22 mouse cellular contexts compared by ENCODE assay signal in genomic region chr19:8716767-8717475, GRCm38 (mm10). TPM values are rescaled to one million over a fixed set of nuclear protein-coding genes. Genes with fewer than 3 reads are reported as not detected.
A peak's percentile ranks its signal among the peaks of the same experiment; 100 is the strongest.
DNase-seq lines count a peak whose midpoint lies in the region; ATAC-seq and TF ChIP-seq lines count a peak whose summit lies in the region.
"Had no signal": no experiment of that assay in that cellular context is flagged by ENCODE, and none has a peak within 500 bp of the region (broad histone marks: within the 10 kb centered on the region; RNA-seq: fewer than 3 reads in every experiment).

No protein-coding gene starts in this region.

- H3K79me2 ChIP-seq in CH12.LX (replicated peaks; ENCODE audit: control insufficient read depth, extremely low read depth, insufficient read depth, poor library complexity, severe bottlenecking): peaks cover 16% of the 10 kb centered on the region

- no peaks in the 10 kb centered on the region for H3K27me3 ChIP-seq in erythroblast, embryonic 14.5 days (ENCODE audit: control insufficient read depth)
- no peaks in the 10 kb centered on the region for H3K27me3 ChIP-seq in CH12.LX (replicated peaks)
- H3K27me3 ChIP-seq in liver, postnatal 0 days (ENCODE audit: insufficient read depth, low read length): no peaks in the 10 kb centered on the region
- H3K27me3 ChIP-seq in forebrain, embryonic 16.5 days (replicated peaks; ENCODE audit: control insufficient read depth, insufficient read depth, low read length): no peaks in the 10 kb centered on the region
- H3K27me3 ChIP-seq: embryonic facial prominence, embryonic 15.5 days; heart, embryonic 15.5 days; limb, embryonic 13.5 days had no signal

- peaks cover 24% of the 10 kb centered on the region for H3K36me3 ChIP-seq in erythroblast, embryonic 14.5 days (ENCODE audit: control insufficient read depth)
- H3K36me3 ChIP-seq in CH12.LX (replicated peaks in 1 of 2; ENCODE audit: control insufficient read depth in 1 of 2, insufficient read depth in 1 of 2, low read length in 1 of 2): peaks cover 0 to 8% of the 10 kb centered on the region in 2 experiments
- H3K36me3 ChIP-seq in liver, postnatal 0 days (replicated peaks; ENCODE audit: insufficient read depth, low read length): peaks cover 2% of the 10 kb centered on the region
- H3K36me3 ChIP-seq in forebrain, embryonic 16.5 days (ENCODE audit: control insufficient read depth, insufficient read depth): no peaks in the 10 kb centered on the region
- H3K36me3 ChIP-seq: embryonic facial prominence, embryonic 15.5 days; heart, embryonic 15.5 days; limb, embryonic 13.5 days had no signal

- no peak overlapping the region for H3K9ac ChIP-seq in CH12.LX (ENCODE audit: insufficient read depth, low read depth)
- no peak overlapping the region for H3K9ac ChIP-seq in liver, postnatal 0 days (replicated peaks)
- no peak overlapping the region for H3K9ac ChIP-seq in forebrain, embryonic 16.5 days (replicated peaks; ENCODE audit: low read depth, low read length)
- H3K9ac ChIP-seq: embryonic facial prominence, embryonic 15.5 days; heart, embryonic 15.5 days; limb, embryonic 13.5 days had no signal

- peaks cover 76% of the 10 kb centered on the region for H3K4me1 ChIP-seq in erythroblast, embryonic 14.5 days (ENCODE audit: control insufficient read depth)
- H3K4me1 ChIP-seq in CH12.LX (ENCODE audit: control insufficient read depth in 1 of 2, insufficient read depth in 2 of 2): peaks cover 0 to 53% of the 10 kb centered on the region in 2 experiments; a peak in 2 of 4 replicates
- H3K4me1 ChIP-seq in liver, postnatal 0 days (ENCODE audit: insufficient read depth): peaks cover 27% of the 10 kb centered on the region
- peaks cover 25% of the 10 kb centered on the region for H3K4me1 ChIP-seq in forebrain, embryonic 16.5 days (replicated peaks; ENCODE audit: control insufficient read depth, insufficient read depth, low read length)

- no peak for TF ChIP-seq RAD21 in CH12.LX (IDR thresholded peaks at IDR 0.05; ENCODE audit: low read depth, low read length)

- no peak overlapping the region for H3K4me2 ChIP-seq in CH12.LX (ENCODE audit: insufficient read depth, low read depth, poor library complexity, severe bottlenecking)
- peak overlapping the region; percentile 24; the same call in 1 of the 2 replicates for H3K4me2 ChIP-seq in liver, postnatal 0 days (ENCODE audit: low read depth, low read length)
- no peak overlapping the region for H3K4me2 ChIP-seq in forebrain, embryonic 16.5 days (ENCODE audit: low read length)
- H3K4me2 ChIP-seq: embryonic facial prominence, embryonic 15.5 days; heart, embryonic 15.5 days; limb, embryonic 13.5 days had no signal

- dilution Hi-C loops in CH12.LX (cut with MboI; ENCODE audit: extremely low pct_ligation_motif_present, extremely low pct_unique_long_range_greater_than_20kb, low sequenced_read_pairs): no loop called here

- DNase-seq in CH12.LX (ENCODE audit: extremely low read depth): no peak
- DNase-seq in R1 (ENCODE audit: low read depth, low spot score): peak; percentile 77
- DNase-seq in liver, postnatal 0 days: no peak
- DNase-seq in embryo, embryonic 10 days (ENCODE audit: low spot score): no peak
- DNase-seq: adrenal gland, postnatal 14 days; cerebellum, adult 11-12 months; cerebellum, postnatal 25 days; gastrocnemius, postnatal 10 days; heart, adult 2 months; kidney, adult 11 months; kidney, postnatal 10 days; thymus, postnatal 14 days had no signal

- H3K9me3 ChIP-seq in erythroblast, embryonic 14.5 days (ENCODE audit: control insufficient read depth, low read length): no peaks in the 10 kb centered on the region
- H3K9me3 ChIP-seq in CH12.LX (replicated peaks; ENCODE audit: low read length): no peaks in the 10 kb centered on the region
- no peaks in the 10 kb centered on the region for H3K9me3 ChIP-seq in liver, postnatal 0 days (ENCODE audit: low read length)
- no peaks in the 10 kb centered on the region for H3K9me3 ChIP-seq in forebrain, embryonic 16.5 days (ENCODE audit: control insufficient read depth, low read length)
- H3K9me3 ChIP-seq: embryonic facial prominence, embryonic 15.5 days; heart, embryonic 15.5 days; limb, embryonic 13.5 days had no signal

- 65% methylated on average over 8 of the region's 10 CpGs for WGBS in liver, postnatal 0 days (ENCODE audit: insufficient replicate concordance)
- WGBS in forebrain, embryonic 16.5 days: 78% methylated on average over 8 of the region's 10 CpGs

- TF ChIP-seq CTCF in CH12.LX (conservative IDR thresholded peaks at IDR 0.05 in 1 of 2, IDR thresholded peaks at IDR 0.05 in 1 of 2; ENCODE audit: low read depth in 2 of 2, low read length in 2 of 2): no peak
- TF ChIP-seq CTCF in liver, postnatal 0 days (IDR thresholded peaks at IDR 0.05; ENCODE audit: low read depth): no peak

- ATAC-seq in erythroblast, adult 5-6 weeks (replicated peaks; ENCODE audit: low FRiP score, poor library complexity, severe bottlenecking): no peak
- no peak for ATAC-seq in liver, postnatal 0 days
- no peak for ATAC-seq in forebrain, embryonic 16.5 days
- ATAC-seq: hindbrain, embryonic 16.5 days; midbrain, embryonic 16.5 days had no signal

- TF ChIP-seq POLR2A in CH12.LX (IDR thresholded peaks at IDR 0.05; ENCODE audit: low read depth, low read length): no peak

- no peak overlapping the region for H3K27ac ChIP-seq in CH12.LX (ENCODE audit: insufficient read depth, low read depth)
- peak overlapping the region; percentile 44 for H3K27ac ChIP-seq in liver, postnatal 0 days (ENCODE audit: low read depth)
- H3K27ac ChIP-seq in forebrain, embryonic 16.5 days (ENCODE audit: low read length): no peak overlapping the region
- H3K27ac ChIP-seq: embryonic facial prominence, embryonic 15.5 days; heart, adult 2 months; heart, embryonic 15.5 days; limb, embryonic 13.5 days had no signal

- peak overlapping the region; percentile 12 for H3K4me3 ChIP-seq in erythroblast, embryonic 14.5 days (replicated peaks)
- H3K4me3 ChIP-seq in CH12.LX (replicated peaks in 1 of 3; ENCODE audit: low read depth in 2 of 3, low read length in 2 of 3, poor library complexity in 1 of 3): no peak overlapping the region
- H3K4me3 ChIP-seq in liver, postnatal 0 days (ENCODE audit: low read depth, low read length): no peak overlapping the region
- H3K4me3 ChIP-seq in forebrain, embryonic 16.5 days (replicated peaks; ENCODE audit: low read length): no peak overlapping the region
- H3K4me3 ChIP-seq: embryonic facial prominence, embryonic 15.5 days; heart, adult 2 months; heart, embryonic 15.5 days; limb, embryonic 13.5 days had no signal

- in situ Hi-C loops in CH12.LX (cut with MboI; ENCODE audit: low pct_ligation_motif_present, low pct_unique_long_range_greater_than_20kb, low sequenced_read_pairs): no loop called here

- no peak for TF ChIP-seq EP300 in CH12.LX (IDR thresholded peaks at IDR 0.05; ENCODE audit: low read length)
- no peak for TF ChIP-seq EP300 in liver, postnatal 0 days (IDR thresholded peaks at IDR 0.05; ENCODE audit: low read depth)

RNA-seq across cellular contexts. Expression of gene Slc3a2, which starts 6.2 kb away (rescaled TPM):
- polyA plus RNA-seq in erythroblast, embryonic 14.5 days (2012): 33.5 and 37.4 TPM in 2 replicates
- total RNA-seq in erythroblast, adult 5-6 weeks (2015; ENCODE audit: low replicate concordance): 150 and 218 TPM in 2 replicates
- total RNA-seq in erythroblast, adult 5-6 weeks (2017; ENCODE audit: low replicate concordance): 337 and 409 TPM in 2 replicates
- total RNA-seq in CH12.LX (2012; rRNA removed) (177 and 269 TPM in 2 replicates), CH12.LX (2014; rRNA removed) (251 and 284 TPM in 2 replicates)
- 432 and 478 TPM in 2 replicates for polyA plus RNA-seq in CH12.LX (2012; ENCODE audit: insufficient read length, low read depth)
- polyA plus RNA-seq in liver, postnatal 0 days (2015; fragmentation: Nextera tagmentation; extraction: Ambion mirVana): 64.4 and 68.0 TPM in 2 replicates
- polyA plus RNA-seq in forebrain, embryonic 16.5 days (2015; fragmentation: Nextera tagmentation; extraction: Ambion mirVana): 186 TPM in 2 replicates

RNA-seq across cellular contexts. Expression of gene Wdr74, which starts 18.7 kb away (rescaled TPM):
- 1.7 and 2.5 TPM in 2 replicates for polyA plus RNA-seq in erythroblast, embryonic 14.5 days (2012)
- 7.9 and 61.9 TPM in 2 replicates for total RNA-seq in erythroblast, adult 5-6 weeks (2015; ENCODE audit: low replicate concordance)
- 15.3 and 18.3 TPM in 2 replicates for total RNA-seq in erythroblast, adult 5-6 weeks (2017; ENCODE audit: low replicate concordance)
- total RNA-seq in CH12.LX (2012; rRNA removed) (133 and 179 TPM in 2 replicates), CH12.LX (2014; rRNA removed) (182 and 203 TPM in 2 replicates)
- 208 and 235 TPM in 2 replicates for polyA plus RNA-seq in CH12.LX (2012; ENCODE audit: insufficient read length, low read depth)
- 36.0 and 36.8 TPM in 2 replicates for polyA plus RNA-seq in liver, postnatal 0 days (2015; fragmentation: Nextera tagmentation; extraction: Ambion mirVana)
- polyA plus RNA-seq in forebrain, embryonic 16.5 days (2015; fragmentation: Nextera tagmentation; extraction: Ambion mirVana): 90.6 and 109 TPM in 2 replicates

RNA-seq across cellular contexts. Expression of gene 1700092M07Rik, which starts 23.6 kb away (rescaled TPM):
- polyA plus RNA-seq in erythroblast, embryonic 14.5 days (2012): not detected in 2 replicates
- not detected in 2 replicates for total RNA-seq in erythroblast, adult 5-6 weeks (2015; ENCODE audit: low replicate concordance)
- not detected in 2 replicates for total RNA-seq in erythroblast, adult 5-6 weeks (2017; ENCODE audit: low replicate concordance)
- 3.8 and 4.8 TPM in 2 replicates for total RNA-seq in CH12.LX (2012; rRNA removed)
- 1.0 and 2.4 TPM in 2 replicates for total RNA-seq in CH12.LX (2014; rRNA removed)
- polyA plus RNA-seq in CH12.LX (2012; ENCODE audit: insufficient read length, low read depth): 3.1 and 4.3 TPM in 2 replicates
- 0.31 and 0.43 TPM in 2 replicates for polyA plus RNA-seq in liver, postnatal 0 days (2015; fragmentation: Nextera tagmentation; extraction: Ambion mirVana)
- polyA plus RNA-seq in forebrain, embryonic 16.5 days (2015; fragmentation: Nextera tagmentation; extraction: Ambion mirVana): 2.5 and 2.8 TPM in 2 replicates
- total RNA-seq: hematopoietic stem cell, adult 5-6 weeks; left cerebral cortex, postnatal 14 days had no signal

RNA-seq across cellular contexts. Expression of gene Stx5a, which starts 24.3 kb away (rescaled TPM):
- 3.3 and 3.6 TPM in 2 replicates for polyA plus RNA-seq in erythroblast, embryonic 14.5 days (2012)
- total RNA-seq in erythroblast, adult 5-6 weeks (2015; ENCODE audit: low replicate concordance): 105 and 119 TPM in 2 replicates
- total RNA-seq in erythroblast, adult 5-6 weeks (2017; ENCODE audit: low replicate concordance): 161 and 226 TPM in 2 replicates
- total RNA-seq in CH12.LX (2012; rRNA removed) (47.5 and 48.1 TPM in 2 replicates), CH12.LX (2014; rRNA removed) (49.1 and 49.7 TPM in 2 replicates)
- polyA plus RNA-seq in CH12.LX (2012; ENCODE audit: insufficient read length, low read depth): 35.2 and 39.3 TPM in 2 replicates
- polyA plus RNA-seq in liver, postnatal 0 days (2015; fragmentation: Nextera tagmentation; extraction: Ambion mirVana): 36.3 and 37.5 TPM in 2 replicates
- polyA plus RNA-seq in forebrain, embryonic 16.5 days (2015; fragmentation: Nextera tagmentation; extraction: Ambion mirVana): 129 and 136 TPM in 2 replicates

RNA-seq across cellular contexts. Expression of gene Nxf1, which starts 40.0 kb away (rescaled TPM):
- 2.9 and 3.0 TPM in 2 replicates for polyA plus RNA-seq in erythroblast, embryonic 14.5 days (2012)
- 135 and 146 TPM in 2 replicates for total RNA-seq in erythroblast, adult 5-6 weeks (2015; ENCODE audit: low replicate concordance)
- total RNA-seq in erythroblast, adult 5-6 weeks (2017; ENCODE audit: low replicate concordance): 35.0 and 81.7 TPM in 2 replicates
- 66.5 and 83.6 TPM in 2 replicates for total RNA-seq in CH12.LX (2012; rRNA removed)
- total RNA-seq in CH12.LX (2014; rRNA removed): 101 and 102 TPM in 2 replicates
- 136 and 160 TPM in 2 replicates for polyA plus RNA-seq in CH12.LX (2012; ENCODE audit: insufficient read length, low read depth)
- polyA plus RNA-seq in liver, postnatal 0 days (2015; fragmentation: Nextera tagmentation; extraction: Ambion mirVana): 47.9 and 49.9 TPM in 2 replicates
- 200 and 218 TPM in 2 replicates for polyA plus RNA-seq in forebrain, embryonic 16.5 days (2015; fragmentation: Nextera tagmentation; extraction: Ambion mirVana)

Comparison
In these comparisons a context has a peak if more than half of its experiments do, and no peak if none do; other contexts are left out.
1. RNA of gene Wdr74, which starts 18.7 kb away (polyA plus RNA-seq): 208 to 235 TPM in CH12.LX, 90.6 to 109 TPM in forebrain, embryonic 16.5 days and 36.0 to 36.8 TPM in liver, postnatal 0 days; 1.7 to 2.5 TPM in erythroblast, embryonic 14.5 days; every median in the first group is over 10 times any median in the second.